Mouse (Mus musculus) erythroblast, embryonic 14.5 days (primary cell): ENCODE data around the gene Dbx2.

Experiments
- GATA1 ChIP-seq: IDR thresholded peaks from 2 replicates; pipeline ENCODE4 v1.6.1; 2012; ENCODE audit warnings: low read length, inconsistent platforms, mixed read lengths
- TAL1 ChIP-seq: IDR thresholded peaks from 3 replicates; pipeline ENCODE4 v1.6.1; 2012; ENCODE audit warnings: low read length, inconsistent platforms, mixed read lengths

- TF ChIP-seq GATA1 (no peak), TAL1 (no peak)
Observed at GRCm38 (mm10) chr15:95622797-95623196, 33.0 kb downstream of the Dbx2 start.
